Mouse (Mus musculus) retina, postnatal 7 days (tissue): Measurements from ENCODE around the gene Spon1.

Experiments used
- DNase-seq: peaks from one replicate; pipeline ENCODE4 v3.0.0-alpha.2; 2012; ENCODE audit warnings: low read depth, low spot score

Gene Spon1

DNA sequence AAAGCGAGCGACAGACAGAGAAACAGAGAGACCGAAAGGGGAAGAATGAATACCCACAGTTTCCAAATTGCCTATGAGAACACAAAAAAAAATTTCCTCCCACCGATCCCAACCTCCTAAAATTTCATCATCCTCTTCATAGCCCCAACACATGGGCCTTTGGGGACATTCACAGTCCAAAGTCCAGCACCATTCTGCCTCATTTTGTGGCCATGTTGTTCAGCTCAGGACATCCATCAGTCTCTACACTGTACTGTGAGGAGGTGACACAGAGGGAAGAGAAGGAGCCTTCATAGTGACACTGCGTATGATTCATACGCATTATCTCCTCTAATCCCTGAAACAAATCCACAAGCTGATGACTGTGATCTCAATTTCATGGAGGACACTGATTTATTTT, 12.7 kb downstream of the Spon1 start:
- no peak for DNase-seq

GRCm38 (mm10) chr7:113780286-113780685, 14.5 kb downstream of the Spon1 start:
- no peak for DNase-seq

DNA sequence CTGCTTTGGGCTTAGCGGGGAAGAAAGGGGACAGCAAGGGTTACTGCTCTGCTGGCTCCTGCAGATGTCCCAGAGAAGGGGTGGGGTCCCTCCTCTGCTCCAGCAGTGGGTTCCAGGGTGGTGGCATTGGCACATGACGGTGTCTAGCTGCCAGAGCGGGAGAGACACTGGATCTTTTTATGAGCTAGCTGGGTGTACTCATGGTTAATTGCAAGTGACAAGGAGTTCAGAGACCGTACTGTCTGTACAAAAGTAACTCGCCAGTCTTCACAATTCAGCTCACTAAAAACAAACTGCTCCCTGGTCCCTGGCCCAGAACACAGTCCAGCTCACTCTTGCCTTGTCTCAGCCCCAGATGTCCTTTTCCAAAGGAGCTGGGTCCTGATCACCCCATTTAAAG, 26.2 kb downstream of the Spon1 start:
- no peak for DNase-seq

DNA sequence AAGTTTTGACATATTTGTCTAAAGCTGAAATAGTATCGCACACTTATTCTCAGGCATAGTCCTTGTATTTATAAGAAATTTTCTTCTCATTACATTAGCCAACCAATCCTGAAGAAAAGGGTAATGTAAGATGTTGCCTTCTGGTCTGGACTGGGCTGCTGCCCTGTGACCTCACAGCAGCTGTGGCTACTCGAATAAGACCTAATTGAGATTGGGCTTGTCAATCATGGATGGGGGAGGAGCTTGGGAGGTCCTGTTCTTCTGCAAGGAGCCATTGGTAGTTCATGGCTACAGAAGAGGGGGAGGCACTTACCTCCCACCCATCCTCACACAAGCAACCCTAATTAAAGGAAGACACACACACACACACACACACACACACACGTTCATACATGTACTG, 27.1 kb downstream of the Spon1 start:
- no peak for DNase-seq

DNA sequence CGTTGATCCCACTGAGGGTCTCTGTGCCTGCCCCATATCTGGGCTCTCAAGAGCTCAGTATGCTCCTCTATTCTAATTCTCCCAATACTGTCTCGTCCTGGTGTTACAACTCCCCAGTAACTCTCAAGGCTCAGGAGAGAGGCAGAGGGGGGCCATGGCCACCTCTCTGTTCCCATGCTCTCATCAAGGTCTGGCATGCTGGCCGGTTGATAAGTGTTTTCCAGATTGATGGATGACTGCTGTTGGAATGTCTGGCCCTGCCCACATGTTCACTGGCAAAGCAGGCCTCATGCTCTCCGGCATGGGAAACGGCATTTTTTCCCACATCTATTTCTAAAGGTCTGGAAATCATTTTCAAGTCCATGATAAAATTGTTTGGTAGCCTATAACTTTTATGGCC, 29.4 kb downstream of the Spon1 start:
- no peak for DNase-seq

- DNase-seq, result no peak
Measured at GRCm38 (mm10) chr7:113797134-113797533, 31.3 kb downstream of the Spon1 start.

- no peak for DNase-seq
Measured at GRCm38 (mm10) chr7:113798605-113799255, 32.9 kb downstream of the Spon1 start.

GRCm38 (mm10) chr7:113809781-113810180, 44.0 kb downstream of the Spon1 start:
- DNase-seq, result no peak

- no peak for DNase-seq
Measured at GRCm38 (mm10) chr7:113811376-113812158, 45.8 kb downstream of the Spon1 start.

DNA sequence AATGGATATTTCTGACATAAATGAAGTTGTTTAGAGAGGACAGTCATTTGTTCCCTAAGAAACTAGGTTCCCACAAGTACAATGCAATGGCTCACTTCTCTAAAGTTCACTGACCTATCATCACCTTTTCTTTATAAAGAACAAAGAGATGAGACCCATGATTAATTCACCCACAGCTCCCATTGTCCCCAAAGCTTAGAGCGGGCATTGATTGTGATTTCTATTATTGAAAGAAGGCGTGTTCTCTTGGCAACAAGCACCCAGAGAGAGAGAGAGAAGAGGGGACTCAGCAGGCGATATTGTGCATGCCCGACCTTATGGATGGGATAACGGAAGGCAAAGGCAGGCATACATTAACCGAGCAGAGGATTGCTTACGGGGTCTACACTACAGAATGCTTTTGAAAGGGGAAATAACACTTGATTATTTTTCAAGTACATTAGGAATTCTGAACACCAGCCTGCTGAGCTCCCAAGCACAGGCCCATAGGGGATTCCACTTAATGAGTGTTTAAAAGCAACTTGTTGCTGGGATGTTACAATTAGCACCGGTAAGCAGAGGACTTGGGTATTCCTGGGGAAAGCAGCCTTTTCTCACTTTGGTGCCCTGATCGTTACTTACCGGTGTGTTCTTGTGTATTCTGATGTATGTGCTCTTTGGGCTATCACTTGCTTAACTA, 48.4 kb downstream of the Spon1 start:
- no peak for DNase-seq

- DNase-seq, result no peak
Measured at GRCm38 (mm10) chr7:113815726-113816125, 49.9 kb downstream of the Spon1 start.

- no peak for DNase-seq
Measured at GRCm38 (mm10) chr7:113816827-113817334, 51.1 kb downstream of the Spon1 start.

DNA sequence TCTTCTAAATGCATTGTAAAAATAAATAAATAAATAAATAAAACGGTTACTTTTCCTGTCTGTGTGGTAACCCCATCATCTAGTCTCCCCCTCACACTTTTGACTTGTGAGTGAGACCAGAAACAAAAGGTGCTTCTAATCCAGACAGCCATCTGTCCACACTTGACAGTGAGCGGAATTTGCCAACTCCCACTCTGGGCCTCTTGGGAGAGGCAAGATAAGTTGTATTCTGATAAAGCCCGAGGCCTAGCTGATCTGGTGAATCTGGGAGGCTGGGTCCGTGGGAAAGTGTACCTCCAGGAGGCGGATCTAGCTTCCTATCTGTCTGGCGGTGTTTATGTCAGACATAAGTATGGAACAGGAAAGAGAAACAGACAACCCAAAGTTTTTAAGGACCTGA, 52.3 kb downstream of the Spon1 start:
- no peak for DNase-seq

- no peak for DNase-seq
Measured at GRCm38 (mm10) chr7:113820213-113820612, 54.4 kb downstream of the Spon1 start.

DNA sequence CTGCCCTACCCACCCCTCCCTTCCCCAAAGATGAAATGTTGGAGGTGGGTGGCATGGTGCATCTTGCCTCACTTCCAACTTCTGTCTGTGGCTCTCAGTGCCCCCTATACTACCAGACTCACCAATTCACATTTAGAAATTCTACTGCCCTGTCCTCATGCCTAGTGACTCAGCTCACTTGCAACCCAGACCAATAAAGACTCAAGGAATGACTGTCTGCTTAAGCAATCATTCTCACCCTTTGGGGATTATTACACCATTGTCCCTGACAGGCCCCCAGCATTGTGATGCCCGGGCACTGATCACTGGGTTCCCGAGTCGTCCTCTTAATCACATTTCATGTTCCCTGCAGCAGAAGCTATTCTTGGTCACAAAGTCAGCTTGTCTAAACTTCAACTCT, 57.2 kb downstream of the Spon1 start:
- no peak for DNase-seq

DNA sequence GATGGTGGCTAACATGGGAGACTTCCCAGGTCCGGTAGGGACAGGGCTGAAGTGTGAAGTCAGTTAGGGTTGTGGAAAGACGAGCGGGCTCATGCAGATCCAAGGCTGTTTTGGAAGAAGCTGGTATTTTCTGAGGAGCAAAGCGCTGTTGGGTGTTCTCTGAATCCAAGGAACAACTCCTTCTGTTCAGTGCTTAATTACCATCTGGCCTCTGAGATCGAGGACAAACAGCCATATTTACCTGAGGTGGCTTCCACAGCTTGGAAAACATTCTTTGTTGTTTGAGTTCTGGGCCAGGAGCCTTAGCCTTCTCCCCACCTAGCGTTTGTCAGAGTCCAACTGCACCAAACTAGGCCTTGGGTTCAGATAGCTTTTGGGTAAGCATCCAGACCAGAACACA, 58.9 kb downstream of the Spon1 start:
- no peak for DNase-seq

DNA sequence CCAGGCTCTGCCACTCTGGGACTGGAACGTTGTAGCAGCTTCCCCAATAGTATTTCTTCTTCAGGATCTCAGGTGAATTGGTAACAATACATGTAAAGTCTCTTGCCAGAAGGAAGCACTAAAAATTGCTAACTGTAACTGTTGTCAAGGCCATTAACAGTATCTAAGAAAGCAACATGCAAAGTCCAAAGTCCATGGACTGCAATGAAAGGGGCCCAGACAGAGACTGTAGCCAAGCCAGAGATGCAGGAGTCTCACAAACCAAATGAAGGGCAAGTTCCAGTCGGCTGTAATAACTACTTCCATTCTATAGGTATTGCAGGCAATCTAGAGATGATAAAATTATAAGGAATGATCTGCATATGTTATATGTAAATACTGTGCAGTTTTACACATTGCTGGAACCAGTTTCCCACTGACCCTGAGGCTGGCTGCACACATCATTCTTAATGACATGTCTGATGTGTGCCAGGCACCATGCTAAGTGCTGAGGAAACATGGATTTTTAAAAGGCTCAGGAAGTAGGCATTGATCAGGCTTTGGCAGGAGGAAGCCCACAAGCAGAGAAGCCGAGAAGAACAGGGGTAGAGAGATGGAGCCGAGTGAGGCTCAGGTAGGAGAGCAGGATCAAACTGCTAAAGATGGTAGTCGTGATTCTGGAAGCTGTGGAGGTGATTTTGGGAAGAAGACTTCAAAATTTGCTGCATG, 59.9 kb downstream of the Spon1 start:
- no peak for DNase-seq

DNA sequence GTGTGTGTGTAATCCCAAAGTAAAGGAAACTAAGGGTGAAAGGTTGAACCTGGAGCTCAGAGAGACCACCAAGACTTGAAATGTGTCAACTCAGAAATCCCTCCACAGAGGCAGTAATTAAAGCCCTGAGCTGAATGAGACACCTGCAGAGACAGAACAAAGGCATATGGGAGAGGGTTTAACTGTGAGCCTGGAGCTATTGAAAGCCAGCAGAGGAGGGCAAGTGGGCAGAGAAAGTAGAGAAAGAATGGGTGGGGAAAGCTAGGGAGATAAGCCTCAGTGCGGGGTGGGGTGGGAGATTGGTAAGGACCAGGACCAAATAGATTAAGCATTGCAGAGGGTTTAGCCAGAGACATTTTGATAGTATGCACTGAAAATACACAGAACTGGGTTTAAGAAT, 60.7 kb downstream of the Spon1 start:
- no peak for DNase-seq

DNA sequence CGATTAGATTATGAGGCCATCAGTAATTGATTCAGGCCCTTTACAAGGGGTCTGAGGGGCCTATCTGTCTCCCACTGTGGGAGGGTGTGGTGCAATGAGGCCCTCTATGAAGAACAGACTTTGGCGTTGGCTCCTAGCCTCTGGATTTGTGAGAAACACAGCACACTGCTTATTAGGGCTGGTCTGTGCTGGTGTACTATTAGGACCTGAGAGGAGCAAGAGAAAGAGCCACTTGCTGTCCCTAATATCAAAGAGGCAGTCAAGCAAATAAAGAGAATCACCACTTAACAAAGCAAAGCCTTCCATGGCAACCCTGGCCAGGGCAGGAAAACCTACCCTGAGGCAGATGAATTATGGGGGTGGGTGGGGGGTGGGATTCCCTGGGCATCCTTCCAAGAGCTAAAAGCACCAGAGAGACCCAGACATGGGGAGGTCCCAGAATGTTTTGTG, 62.3 kb downstream of the Spon1 start:
- no peak for DNase-seq

GRCm38 (mm10) chr7:113828576-113828975, 62.8 kb downstream of the Spon1 start:
- DNase-seq, result no peak

DNA sequence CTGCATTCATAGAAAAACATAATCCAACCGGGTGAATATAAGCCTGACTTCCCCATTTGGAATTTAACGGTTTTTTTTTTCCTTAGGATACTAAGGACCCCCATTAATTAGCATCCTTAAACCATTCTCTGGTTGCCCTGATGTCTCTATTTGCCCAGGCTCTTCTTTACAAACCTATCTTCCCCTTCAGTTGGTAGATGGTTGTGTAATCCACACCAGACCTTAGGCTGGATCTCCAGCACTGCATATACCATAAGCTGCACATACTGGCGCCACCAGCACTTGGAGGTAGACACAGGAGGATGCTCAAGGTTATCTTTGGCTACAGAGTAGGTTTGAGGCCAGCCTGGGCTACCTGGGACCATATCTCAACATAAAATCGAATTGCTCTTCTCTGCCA, 71.4 kb downstream of the Spon1 start:
- DNase-seq, result no peak

GRCm38 (mm10) chr7:113839431-113839830, 73.6 kb downstream of the Spon1 start:
- no peak for DNase-seq
